Mouse (Mus musculus): Measurements from ENCODE around the gene Fermt2. TPM values are rescaled to one million over a fixed set of nuclear protein-coding genes. Genes with fewer than 3 reads are reported as not detected.
A peak's percentile ranks its signal among the peaks of the same experiment; 100 is the strongest.

The Fermt2 gene
- 3.9 and 8.2 TPM in 2 replicates for polyA plus RNA-seq (2012; rRNA removed)

GRCm38 (mm10) chr14:45529411-45530363 is at the start of gene Fermt2:
Fermt2 (minus strand) TSS chr14:45530118.
- no peaks in the 10 kb centered on the region for H3K36me3 ChIP-seq (ENCODE audit: control insufficient read depth, insufficient read depth, low read length)
- H3K27me3 ChIP-seq (ENCODE audit: control insufficient read depth, insufficient read depth, low read length): peaks cover 3% of the 10 kb centered on the region; the same call in 1 of the 2 replicates
- H3K4me1 ChIP-seq (replicated peaks; ENCODE audit: control insufficient read depth, insufficient read depth, low read length): no peaks in the 10 kb centered on the region
- H3K27ac ChIP-seq (ENCODE audit: control insufficient read depth, insufficient read depth, low read length): no peak within 1 kb of the TSS
- no peak for DNase-seq
- peak within 1 kb of the TSS; percentile 34 for H3K4me3 ChIP-seq (ENCODE audit: control insufficient read depth, insufficient read depth, low read length)
- WGBS: 2% methylated on average over 105 of the region's 126 CpGs
- TF ChIP-seq CTCF (IDR thresholded peaks at IDR 0.05; ENCODE audit: borderline replicate concordance, control insufficient read depth, extremely low read depth, insufficient read depth, low read length, poor library complexity): no peak
- TF ChIP-seq POLR2A (IDR thresholded peaks at IDR 0.05; ENCODE audit: control insufficient read depth, extremely low read depth, insufficient read depth, low read length, poor library complexity): no peak

GRCm38 (mm10) chr14:45566066-45566937 is 36.4 kb upstream of the Fermt2 start:
- Histone ChIP-seq H3K4me1 (replicated peaks; ENCODE audit: control insufficient read depth, insufficient read depth, low read length) (peaks cover 5% of the 10 kb centered on the region; the same call in 1 of the 2 replicates), H3K27me3 (ENCODE audit: control insufficient read depth, insufficient read depth, low read length) (no peaks in the 10 kb centered on the region; the same call in 1 of the 2 replicates), H3K4me3 (ENCODE audit: control insufficient read depth, insufficient read depth, low read length) (no peak overlapping the region), H3K27ac (ENCODE audit: control insufficient read depth, insufficient read depth, low read length) (no peak overlapping the region), H3K36me3 (ENCODE audit: control insufficient read depth, insufficient read depth, low read length) (no peaks in the 10 kb centered on the region)
- WGBS: 33% methylated on average over 33 of the region's 33 CpGs
- DNase-seq: peak; percentile 66
- TF ChIP-seq POLR2A (IDR thresholded peaks at IDR 0.05; ENCODE audit: control insufficient read depth, extremely low read depth, insufficient read depth, low read length, poor library complexity) (no peak), CTCF (IDR thresholded peaks at IDR 0.05; ENCODE audit: borderline replicate concordance, control insufficient read depth, extremely low read depth, insufficient read depth, low read length, poor library complexity) (peak; percentile 11; the same call in 1 of the 2 replicates)

- Histone ChIP-seq H3K4me3 (ENCODE audit: control insufficient read depth, insufficient read depth, low read length) (no peak overlapping the region), H3K27ac (ENCODE audit: control insufficient read depth, insufficient read depth, low read length) (no peak overlapping the region), H3K4me1 (replicated peaks; ENCODE audit: control insufficient read depth, insufficient read depth, low read length) (peaks cover 5% of the 10 kb centered on the region; the same call in 1 of the 2 replicates), H3K36me3 (ENCODE audit: control insufficient read depth, insufficient read depth, low read length) (no peaks in the 10 kb centered on the region), H3K27me3 (ENCODE audit: control insufficient read depth, insufficient read depth, low read length) (no peaks in the 10 kb centered on the region; the same call in 1 of the 2 replicates)
- DNase-seq: peak; percentile 3
- TF ChIP-seq CTCF (IDR thresholded peaks at IDR 0.05; ENCODE audit: borderline replicate concordance, control insufficient read depth, extremely low read depth, insufficient read depth, low read length, poor library complexity): no peak
- no peak for TF ChIP-seq POLR2A (IDR thresholded peaks at IDR 0.05; ENCODE audit: control insufficient read depth, extremely low read depth, insufficient read depth, low read length, poor library complexity)
- WGBS: 23% methylated on average over 20 of the region's 20 CpGs
Observed at GRCm38 (mm10) chr14:45565216-45566065, 35.5 kb upstream of the Fermt2 start.

- H3K27me3 ChIP-seq (ENCODE audit: control insufficient read depth, insufficient read depth, low read length): no peaks in the 10 kb centered on the region; the same call in 1 of the 2 replicates
- no peak for DNase-seq
- H3K27ac ChIP-seq (ENCODE audit: control insufficient read depth, insufficient read depth, low read length): no peak overlapping the region
- H3K4me3 ChIP-seq (ENCODE audit: control insufficient read depth, insufficient read depth, low read length): no peak overlapping the region
- whole genome bisulfite sequencing: 93% methylated on average over 1 of the region's 1 CpGs
- no peak for TF ChIP-seq CTCF (IDR thresholded peaks at IDR 0.05; ENCODE audit: borderline replicate concordance, control insufficient read depth, extremely low read depth, insufficient read depth, low read length, poor library complexity)
- no peak for TF ChIP-seq POLR2A (IDR thresholded peaks at IDR 0.05; ENCODE audit: control insufficient read depth, extremely low read depth, insufficient read depth, low read length, poor library complexity)
- peaks cover 5% of the 10 kb centered on the region; the same call in 1 of the 2 replicates for H3K4me1 ChIP-seq (replicated peaks; ENCODE audit: control insufficient read depth, insufficient read depth, low read length)
- H3K36me3 ChIP-seq (ENCODE audit: control insufficient read depth, insufficient read depth, low read length): no peaks in the 10 kb centered on the region
Observed at GRCm38 (mm10) chr14:45563577-45563976, 33.7 kb upstream of the Fermt2 start.

GRCm38 (mm10) chr14:45561681-45562080 is 31.8 kb upstream of the Fermt2 start:
- Histone ChIP-seq H3K4me3 (ENCODE audit: control insufficient read depth, insufficient read depth, low read length) (no peak overlapping the region), H3K36me3 (ENCODE audit: control insufficient read depth, insufficient read depth, low read length) (no peaks in the 10 kb centered on the region), H3K27ac (ENCODE audit: control insufficient read depth, insufficient read depth, low read length) (no peak overlapping the region), H3K27me3 (ENCODE audit: control insufficient read depth, insufficient read depth, low read length) (no peaks in the 10 kb centered on the region; the same call in 1 of the 2 replicates), H3K4me1 (replicated peaks; ENCODE audit: control insufficient read depth, insufficient read depth, low read length) (peaks cover 5% of the 10 kb centered on the region; the same call in 1 of the 2 replicates)
- TF ChIP-seq CTCF (IDR thresholded peaks at IDR 0.05; ENCODE audit: borderline replicate concordance, control insufficient read depth, extremely low read depth, insufficient read depth, low read length, poor library complexity): no peak
- TF ChIP-seq POLR2A (IDR thresholded peaks at IDR 0.05; ENCODE audit: control insufficient read depth, extremely low read depth, insufficient read depth, low read length, poor library complexity): no peak
- 78% methylated on average over 6 of the region's 6 CpGs for WGBS
- DNase-seq: no peak

Data from thymus, adult 2 months (tissue).